Mouse (Mus musculus) G1E (cell line): ENCODE results near the gene Mb21d2. TPM values are rescaled to one million over a fixed set of nuclear protein-coding genes. Genes with fewer than 3 reads are reported as not detected.

Experiments used
- ATAC-seq: 2 replicates; pipeline ENCODE4 v1.8.0; 2016; ENCODE audit warnings: mild to moderate bottlenecking; ENCODE audit not compliant: insufficient number of reproducible peaks, poor library complexity, low FRiP score, severe bottlenecking; ENCODE audit errors: extremely low read depth
- DNase-seq: peaks from one replicate; pipeline ENCODE4 v3.0.0; 2012; ENCODE audit warnings: low spot score
- H3K27me3 ChIP-seq: 2 replicates; pipeline ENCODE4 v1.6.1; 2012; ENCODE audit warnings: mild to moderate bottlenecking, low read length, inconsistent platforms; ENCODE audit not compliant: insufficient read depth
- H3K36me3 ChIP-seq: replicated peaks from 2 replicates; pipeline ENCODE3; 2012; ENCODE audit warnings: mild to moderate bottlenecking, inconsistent platforms
- H3K4me1 ChIP-seq: 2 replicates; pipeline ENCODE4 v1.6.1; 2012; ENCODE audit warnings: low read depth, low read length, inconsistent platforms, mixed read lengths; ENCODE audit not compliant: insufficient read depth
- H3K4me3 ChIP-seq: 2 replicates; pipeline ENCODE4 v1.5.1; 2012; ENCODE audit warnings: low read depth, mild to moderate bottlenecking, inconsistent platforms, low read length, moderate library complexity, mixed read lengths
- H3K9me3 ChIP-seq: replicated peaks from 2 replicates; pipeline ENCODE4 v1.6.1; 2012; ENCODE audit warnings: inconsistent platforms
- CTCF ChIP-seq: IDR thresholded peaks from 2 replicates; pipeline ENCODE4 v1.5.1; 2012; ENCODE audit warnings: low read depth, low read length, inconsistent platforms, mixed read lengths
- GATA1 ChIP-seq: IDR thresholded peaks from 2 replicates; pipeline ENCODE4 v1.6.1; 2012; ENCODE audit warnings: borderline replicate concordance, low read length, inconsistent platforms, mixed read lengths
- GATA2 ChIP-seq: IDR thresholded peaks from 2 replicates; pipeline ENCODE4 v1.6.1; 2012; ENCODE audit warnings: low read depth, low read length, inconsistent platforms, borderline replicate concordance
- POLR2AphosphoS5 ChIP-seq: IDR thresholded peaks from 2 replicates; pipeline ENCODE4 v1.6.1; 2012; ENCODE audit warnings: low read depth, low read length, inconsistent platforms; ENCODE audit not compliant: insufficient replicate concordance
- TAL1 ChIP-seq: conservative IDR thresholded peaks from 2 replicates; pipeline ENCODE4 v1.6.1; 2012; ENCODE audit warnings: low read depth, low read length, inconsistent platforms, mixed read lengths
- polyA plus RNA-seq: library from polyadenylated mRNA; stranded (reverse); fragments of >175 nt; gene quantifications from 2 replicates; pipeline ENCODE4 v1.2.3, GENCODE M21; 2012
- total RNA-seq, 2 experiments: library from RNA; stranded (forward) in 1 of 2; stranded (reverse) in 1 of 2; fragments of 200-1000 nt in 1 of 2; fragments of >200 nt in 1 of 2; fragmentation: Nextera tagmentation in 1 of 2; gene quantifications; 2 replicates each; pipeline ENCODE4 v1.2.3; 2014 to 2017

Mb21d2 gene
- total and polyA plus RNA-seq, 3 experiments = not detected

DNA sequence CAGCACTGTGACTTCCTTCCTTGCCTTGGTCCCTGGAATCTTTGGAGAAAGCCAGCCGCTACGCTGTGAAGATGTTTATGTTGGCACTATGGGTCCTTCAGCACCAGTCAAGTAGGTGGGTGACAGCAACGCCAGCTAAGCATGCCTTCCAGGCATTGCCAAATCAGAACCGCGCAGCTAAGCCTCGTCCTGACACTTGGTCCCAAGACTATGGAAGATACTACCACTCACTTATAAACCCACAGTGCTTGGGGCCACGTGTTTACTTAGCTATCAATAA is 70.5 kb downstream of the Mb21d2 start:
- no peak overlapping the region for H3K4me3 ChIP-seq
- no peaks in the 10 kb centered on the region for H3K27me3 ChIP-seq
- H3K4me1 ChIP-seq = no peaks in the 10 kb centered on the region
- no peak for DNase-seq
- ATAC-seq = no peak
- no peak for TF ChIP-seq GATA2
- no peak for TF ChIP-seq GATA1
- no peak for TF ChIP-seq CTCF
- TF ChIP-seq POLR2AphosphoS5 = no peak
- no peak for TF ChIP-seq TAL1
- peaks cover 25% of the 10 kb centered on the region for H3K9me3 ChIP-seq
- H3K36me3 ChIP-seq = no peaks in the 10 kb centered on the region

DNA sequence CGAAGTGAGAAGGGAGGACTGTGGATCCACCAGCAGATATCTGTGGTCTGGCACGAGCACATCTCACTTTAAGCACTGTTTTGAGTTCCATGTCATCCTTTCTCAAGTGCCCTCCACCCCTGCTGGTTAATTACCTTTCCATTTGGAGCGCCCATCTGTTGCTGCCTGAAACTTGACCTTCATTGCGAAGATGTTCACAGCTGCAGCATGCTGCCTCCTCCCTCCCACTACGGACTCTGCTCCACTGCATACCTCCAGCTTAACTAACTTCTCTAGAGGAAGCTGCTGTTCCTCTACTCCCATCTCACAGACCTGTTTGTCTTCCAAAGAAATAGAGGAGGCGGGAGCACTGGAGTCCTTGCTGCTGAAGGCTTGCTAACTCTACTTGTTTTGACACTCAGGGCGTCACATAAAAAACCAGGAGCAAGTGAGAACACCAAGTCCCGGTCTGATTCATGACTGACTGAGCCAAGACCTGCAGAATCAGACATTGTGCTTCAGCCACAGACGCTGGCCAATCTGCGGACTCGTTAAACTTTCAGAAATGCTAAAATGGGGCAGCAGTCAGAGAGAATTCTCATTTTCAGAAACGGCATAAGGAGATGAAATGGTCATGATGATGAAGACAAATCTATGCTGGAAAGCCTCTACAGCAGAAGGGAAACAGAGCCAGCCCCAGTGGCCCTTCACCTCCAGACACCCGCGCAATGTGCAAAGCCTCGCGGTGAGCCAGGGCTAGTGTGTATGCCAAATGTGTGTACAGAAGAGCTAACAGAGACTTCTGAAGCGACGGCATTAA is 71.1 kb downstream of the Mb21d2 start:
- Histone ChIP-seq H3K27me3 (no peaks in the 10 kb centered on the region), H3K36me3 (no peaks in the 10 kb centered on the region), H3K4me3 (no peak overlapping the region), H3K4me1 (no peaks in the 10 kb centered on the region), H3K9me3 (peaks cover 27% of the 10 kb centered on the region)
- TF ChIP-seq POLR2AphosphoS5 = no peak
- TF ChIP-seq GATA2 = no peak
- no peak for TF ChIP-seq GATA1
- no peak for TF ChIP-seq TAL1
- no peak for TF ChIP-seq CTCF
- ATAC-seq (no peak), DNase-seq (no peak)

DNA sequence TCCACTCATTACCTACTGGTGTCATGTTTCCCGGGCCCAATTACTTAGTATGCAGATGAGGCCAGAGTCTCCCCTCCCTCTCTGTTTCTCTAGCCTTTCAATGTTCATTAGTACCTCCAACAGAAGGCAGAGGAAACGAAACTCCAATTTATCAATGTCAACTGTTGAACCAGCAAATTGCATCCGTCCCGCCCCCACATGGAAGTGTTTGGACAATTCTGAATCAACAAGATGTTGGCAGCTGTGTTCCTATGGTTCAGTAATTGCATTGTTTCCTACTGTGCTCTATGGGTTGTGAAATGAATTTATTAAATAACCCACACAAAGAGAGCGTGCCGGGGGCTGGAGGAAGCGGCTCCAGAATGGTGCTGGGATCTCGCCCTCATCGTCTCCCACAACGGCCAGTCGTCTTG is 78.1 kb downstream of the Mb21d2 start:
- ATAC-seq = no peak
- peaks cover 52% of the 10 kb centered on the region for H3K9me3 ChIP-seq

DNA sequence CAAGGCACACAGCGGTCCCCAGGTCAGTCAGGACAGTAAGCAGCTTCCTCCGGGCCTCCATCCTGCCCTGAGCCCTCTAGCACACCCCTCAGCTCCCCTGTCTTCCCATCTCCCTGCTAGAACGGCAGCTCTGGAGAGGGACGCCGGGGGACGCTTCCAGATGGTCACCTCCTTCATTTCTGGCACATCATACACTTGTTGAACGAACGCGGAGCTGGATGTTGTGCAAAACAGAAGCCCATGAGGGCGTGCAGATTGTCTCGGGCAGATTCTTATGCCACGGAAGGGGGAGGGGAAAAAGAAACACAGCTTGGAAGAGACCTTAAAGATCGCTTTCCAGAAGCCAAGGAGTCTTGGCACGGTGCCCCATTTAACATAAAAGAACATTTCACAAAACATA is 78.6 kb downstream of the Mb21d2 start:
- Histone ChIP-seq H3K4me3 (no peak overlapping the region), H3K27me3 (no peaks in the 10 kb centered on the region), H3K4me1 (no peaks in the 10 kb centered on the region), H3K36me3 (no peaks in the 10 kb centered on the region), H3K9me3 (peaks cover 53% of the 10 kb centered on the region)
- ATAC-seq (no peak), DNase-seq (no peak)
- TF ChIP-seq CTCF = no peak
- TF ChIP-seq GATA1 = no peak

More for the DNA sequence above, 78.1 kb downstream of the Mb21d2 start:
- DNase-seq = no peak
- Histone ChIP-seq H3K36me3 (no peaks in the 10 kb centered on the region), H3K4me3 (no peak overlapping the region), H3K4me1 (no peaks in the 10 kb centered on the region), H3K27me3 (no peaks in the 10 kb centered on the region)
- TF ChIP-seq CTCF (no peak), GATA1 (no peak), TAL1 (no peak), GATA2 (no peak), POLR2AphosphoS5 (no peak)

DNA sequence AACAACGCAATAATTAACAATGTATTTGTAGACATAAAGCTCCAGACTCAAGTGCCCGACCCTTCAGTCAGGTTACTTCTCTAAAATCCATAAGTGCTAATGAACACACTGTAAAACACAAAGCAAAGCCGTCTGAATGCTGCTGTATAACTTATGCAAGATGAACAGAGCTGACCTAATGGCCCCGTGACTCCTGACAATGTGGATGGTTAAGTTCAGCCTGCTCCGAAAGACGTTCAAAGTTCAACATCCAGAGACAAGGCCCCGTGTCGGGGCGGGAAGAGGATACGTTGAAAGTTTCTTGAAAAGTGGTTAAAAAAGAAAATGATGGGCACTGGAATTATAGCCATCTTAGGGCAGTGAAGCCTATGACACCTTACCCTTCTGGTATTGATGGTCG is 83.3 kb downstream of the Mb21d2 start:
- DNase-seq (no peak), ATAC-seq (no peak)
- peaks cover 67% of the 10 kb centered on the region for H3K9me3 ChIP-seq
- H3K4me3 ChIP-seq = no peak overlapping the region
- no peaks in the 10 kb centered on the region for H3K4me1 ChIP-seq
- no peak for TF ChIP-seq POLR2AphosphoS5
- TF ChIP-seq CTCF = no peak
- no peak for TF ChIP-seq TAL1
- no peak for TF ChIP-seq GATA1
- TF ChIP-seq GATA2 = no peak
- no peaks in the 10 kb centered on the region for H3K27me3 ChIP-seq
- no peaks in the 10 kb centered on the region for H3K36me3 ChIP-seq

DNA sequence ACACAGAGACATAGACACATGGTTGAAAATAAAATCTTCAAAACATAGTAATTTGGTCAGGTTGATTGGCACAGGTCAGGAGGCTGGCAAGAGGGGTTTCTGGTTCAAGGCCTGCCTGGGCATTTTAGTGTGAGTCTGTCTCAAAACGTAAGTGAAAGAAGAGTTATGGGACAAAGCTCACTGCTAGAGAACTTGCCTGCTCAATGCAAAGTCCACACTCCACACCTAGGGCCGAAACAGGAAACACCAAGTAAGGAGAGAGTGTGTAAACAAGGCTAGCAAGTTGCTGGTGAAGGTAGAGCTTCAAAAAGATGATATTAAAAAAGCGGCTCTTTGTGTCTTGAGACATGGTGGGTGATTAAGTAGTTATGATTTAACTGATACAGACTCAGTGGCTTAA is 84.1 kb downstream of the Mb21d2 start:
- Histone ChIP-seq H3K36me3 (no peaks in the 10 kb centered on the region), H3K4me1 (no peaks in the 10 kb centered on the region), H3K9me3 (peaks cover 68% of the 10 kb centered on the region), H3K4me3 (no peak overlapping the region), H3K27me3 (no peaks in the 10 kb centered on the region)
- TF ChIP-seq GATA2 (no peak), TAL1 (no peak), CTCF (no peak), POLR2AphosphoS5 (no peak), GATA1 (no peak)
- DNase-seq (no peak), ATAC-seq (no peak)
